Mouse (Mus musculus): ENCODE data around the gene Nav2.

GRCm38 (mm10) chr7:48923620-48924019 lies 15.1 kb downstream of the Nav2 start:
- TF ChIP-seq CTCF (IDR thresholded peaks at IDR 0.05) (no peak), EP300 (IDR thresholded peaks at IDR 0.05; ENCODE audit: insufficient read depth, low read depth, low read length) (no peak), POLR2A (IDR thresholded peaks at IDR 0.05; ENCODE audit: insufficient read depth, low read depth, low read length) (no peak)

All from heart, adult 2 months (tissue).